Mouse (Mus musculus) layer of hippocampus, postnatal 25 days (tissue): ENCODE measurements around the gene Sirt7. TPM values are rescaled to one million over a fixed set of nuclear protein-coding genes. Genes with fewer than 3 reads are reported as not detected.
A peak's percentile ranks its signal among the peaks of the same experiment; 100 is the strongest.

Experiments used
- DNase-seq, 2 experiments: peaks; one replicate each; pipeline ENCODE4 v3.0.0; 2022; ENCODE audit warnings: mixed read lengths in 2 of 2, low spot score in 1 of 2; ENCODE audit errors: extremely low spot score in 1 of 2
- microRNA-seq, 2 experiments: library from miRNA; unstranded; fragments of <30 nt; microRNA quantifications; one replicate each; pipeline ENCODE4 v1.2.0; 2021
- total RNA-seq, 2 experiments: library from RNA; stranded (reverse); gene quantifications; 2 replicates each; pipeline ENCODE4 v1.2.3; 2021

Sirt7 gene
- total RNA-seq, 2 experiments from 2014 or later: 36.1 to 42.4 TPM

- peak; percentile 96 to 97 for DNase-seq
Observed at GRCm38 (mm10) chr11:120572752-120573584, 52.1 kb downstream of the Sirt7 start, which contains the start of gene P4hb. TSS of gene P4hb (minus strand) at chr11:120573253.

DNA sequence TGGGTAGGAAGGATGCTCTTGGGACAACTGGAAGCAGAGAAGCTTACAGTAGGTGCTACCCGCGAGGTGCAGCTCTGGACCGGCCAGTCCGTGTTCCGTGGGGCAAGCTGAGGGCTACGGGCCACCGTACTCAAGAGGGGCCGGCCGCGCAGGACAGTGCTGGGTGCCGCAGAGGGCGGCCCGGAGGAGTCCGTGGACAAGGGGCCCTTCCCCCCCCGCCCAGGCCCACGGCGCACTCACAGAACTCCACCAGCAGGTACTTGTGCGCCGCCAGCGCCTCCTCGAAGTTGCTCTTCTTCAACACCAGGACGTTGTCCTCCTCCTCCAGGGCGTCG lies 52.7 kb downstream of the Sirt7 start:
- no peak for DNase-seq

DNA sequence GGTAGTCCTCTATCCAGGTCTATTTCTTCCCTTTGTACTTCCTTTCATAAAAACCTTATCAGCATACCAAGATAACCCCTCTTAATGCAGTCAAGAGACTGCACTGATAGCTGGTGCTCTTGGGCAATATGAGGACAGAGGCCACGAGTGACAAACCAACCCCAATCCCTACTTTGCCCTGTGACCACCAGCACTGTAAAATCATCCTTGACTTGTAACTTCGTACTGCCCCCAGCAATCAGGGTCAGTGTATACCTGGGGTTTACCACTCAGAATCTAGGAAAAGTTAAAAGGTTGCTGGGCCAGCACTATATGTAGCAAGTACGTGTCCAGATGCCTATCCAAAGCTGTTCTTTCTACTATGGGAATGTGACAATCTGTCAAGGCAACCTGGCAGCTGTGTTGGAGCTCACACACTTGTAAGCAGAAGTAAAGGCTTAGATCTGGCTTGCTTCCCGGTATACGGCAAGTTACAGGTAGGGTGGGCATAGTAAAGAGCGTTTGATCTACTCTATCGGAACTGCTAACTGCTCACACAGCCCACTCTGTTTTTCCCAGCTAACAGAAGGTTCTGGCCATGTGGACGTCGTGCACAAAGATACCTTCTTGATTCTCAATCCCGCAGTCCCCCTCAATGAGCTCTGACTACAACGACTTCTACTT lies 53.2 kb downstream of the Sirt7 start:
- DNase-seq: no peak

DNA sequence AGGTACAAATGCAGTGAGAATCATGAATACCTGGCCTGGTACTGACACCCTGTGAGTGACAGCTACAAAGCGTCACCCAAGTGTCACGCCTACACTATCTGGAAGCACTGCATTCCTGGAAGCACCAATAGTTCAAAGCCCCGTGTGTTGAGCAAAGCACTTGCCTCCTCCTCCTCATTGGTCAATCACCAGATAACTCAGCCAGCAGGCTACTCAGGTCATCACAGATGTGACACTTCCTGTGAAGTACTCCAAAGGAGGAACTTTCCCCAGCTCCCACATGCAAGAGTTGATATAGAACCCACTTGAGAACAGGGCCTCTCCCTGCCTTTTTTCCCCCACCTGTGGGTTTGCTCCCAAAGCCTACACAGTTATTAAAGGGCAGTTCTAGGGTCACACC lies 53.9 kb downstream of the Sirt7 start:
- no peak for DNase-seq

Small RNA genes lying within 50 kb of the gene (microRNA-seq; reads per million reads assigned to microRNA genes)
- 0.37 to 3.2 reads per million in 2 experiments for gene Mir6936

Other genes starting within 250 kb of the Sirt7 start
- gene Faap100, start 246.5 kb downstream of the Sirt7 start, total RNA-seq: 10 to 100 TPM; 16.2 to 17.1 TPM
- gene Nploc4, start 187.5 kb downstream of the Sirt7 start, total RNA-seq: 10 to 100 TPM; 62.4 to 63.0 TPM
- 1 to 10 TPM in 1 of 2 experiments, under 1 TPM in 1; 0.32 to 6.8 TPM for gene Tspan10, start 182.6 kb downstream of the Sirt7 start, total RNA-seq
- gene Pde6g, start 171.7 kb downstream of the Sirt7 start, total RNA-seq: under 1 TPM; 0.56 to 0.59 TPM
- gene Oxld1, start 167.2 kb downstream of the Sirt7 start, total RNA-seq: 10 to 100 TPM; 15.5 to 16.2 TPM
- gene Ccdc137, start 167.1 kb downstream of the Sirt7 start, total RNA-seq: 10 to 100 TPM; 23.6 to 26.8 TPM
- 10 to 100 TPM; 50.8 to 53.8 TPM for gene Arl16, start 157.6 kb downstream of the Sirt7 start, total RNA-seq
- gene Mrpl12, start 140.6 kb downstream of the Sirt7 start, total RNA-seq: 10 to 100 TPM; 60.9 to 72.0 TPM
- 10 to 100 TPM; 18.1 to 22.4 TPM for gene Slc25a10, start 133.4 kb downstream of the Sirt7 start, total RNA-seq
- under 1 TPM; 0.15 to 0.19 TPM for gene Gcgr, start 94.5 kb downstream of the Sirt7 start, total RNA-seq
- gene Mcrip1, start 75.5 kb downstream of the Sirt7 start, total RNA-seq: 10 to 100 TPM; 86.1 to 86.5 TPM
- gene Ppp1r27, start 74.1 kb downstream of the Sirt7 start, total RNA-seq: not detected
- 100 to 1,000 TPM; 127 to 136 TPM for gene P4hb, start 52.0 kb downstream of the Sirt7 start, total RNA-seq
- gene Arhgdia, start 43.6 kb downstream of the Sirt7 start, total RNA-seq: 100 to 1,000 TPM; 306 to 324 TPM
- gene Alyref, start 26.9 kb downstream of the Sirt7 start, total RNA-seq: 10 to 100 TPM; 61.7 to 67.4 TPM
- 100 to 1,000 TPM in 1 of 2 experiments, 10 to 100 TPM in 1; 87.2 to 109 TPM for gene Anapc11, start 26.8 kb downstream of the Sirt7 start, total RNA-seq
- 1 to 10 TPM; 2.1 to 2.9 TPM for gene Npb, start 16.8 kb downstream of the Sirt7 start, total RNA-seq
- gene Pcyt2, start 7.3 kb downstream of the Sirt7 start, total RNA-seq: 100 to 1,000 TPM; 133 to 162 TPM
- 10 to 100 TPM; 68.9 to 83.2 TPM for gene Mafg, start 8.4 kb upstream of the Sirt7 start, total RNA-seq
- gene Pycr1, start 18.5 kb upstream of the Sirt7 start, total RNA-seq: 1 to 10 TPM; 4.3 to 4.9 TPM
- gene Myadml2, start 22.9 kb upstream of the Sirt7 start, total RNA-seq: 1 to 10 TPM; 2.5 to 3.5 TPM
- gene Notum, start 35.9 kb upstream of the Sirt7 start, total RNA-seq: 1 to 10 TPM; 4.5 to 8.2 TPM
- gene Aspscr1, start 47.7 kb upstream of the Sirt7 start, total RNA-seq: 10 to 100 TPM; 50.0 to 55.7 TPM
- 10 to 100 TPM; 20.1 to 21.9 TPM for gene Cenpx, start 88.5 kb upstream of the Sirt7 start, total RNA-seq
- 10 to 100 TPM; 47.0 to 65.2 TPM for gene Lrrc45, start 88.7 kb upstream of the Sirt7 start, total RNA-seq
- 10 to 100 TPM; 33.7 to 46.8 TPM for gene Rac3, start 96.2 kb upstream of the Sirt7 start, total RNA-seq
- gene Dcxr, start 102.0 kb upstream of the Sirt7 start, total RNA-seq: 10 to 100 TPM; 12.4 to 12.9 TPM
- gene Cbr2, start 106.9 kb upstream of the Sirt7 start, total RNA-seq: 1 to 10 TPM; 1.5 to 1.6 TPM
- gene Hmga1b, start 137.6 kb upstream of the Sirt7 start, total RNA-seq: 10 to 100 TPM; 19.9 to 22.8 TPM
- 10 to 100 TPM; 68.8 to 74.1 TPM for gene Rfng, start 159.0 kb upstream of the Sirt7 start, total RNA-seq
- gene Gps1, start 159.0 kb upstream of the Sirt7 start, total RNA-seq: 100 to 1,000 TPM; 147 to 153 TPM
- gene Dus1l, start 171.2 kb upstream of the Sirt7 start, total RNA-seq: 10 to 100 TPM; 45.7 to 50.0 TPM
- gene Fasn, start 199.3 kb upstream of the Sirt7 start, total RNA-seq: 100 to 1,000 TPM; 191 to 198 TPM